21 mouse cellular contexts compared by ENCODE assay signal in the genomic region with DNA sequence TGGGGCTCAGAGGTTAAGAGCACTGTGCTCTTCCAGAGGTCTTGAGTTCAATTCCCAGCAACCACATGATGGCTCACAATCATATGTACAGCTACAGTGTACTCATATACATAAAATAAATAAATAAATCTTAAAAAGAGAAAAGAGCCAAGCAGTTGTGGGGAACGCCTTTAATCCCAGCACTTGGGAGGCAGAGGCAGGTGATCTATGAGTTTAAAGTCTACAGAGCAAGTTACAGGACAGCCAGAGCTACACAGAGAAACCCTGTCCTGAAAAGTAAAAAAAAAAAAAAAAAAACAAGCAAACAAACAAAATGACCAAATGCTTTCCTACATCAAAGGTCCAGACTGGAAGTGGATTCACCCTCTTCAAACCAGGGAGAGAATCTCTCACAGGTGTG. TPM values are rescaled to one million over a fixed set of nuclear protein-coding genes. Genes with fewer than 3 reads are reported as not detected.
DNase-seq lines count a peak whose midpoint lies in the region; ATAC-seq and TF ChIP-seq lines count a peak whose summit lies in the region.
"Had no signal": no experiment of that assay in that cellular context is flagged by ENCODE, and none has a peak within 500 bp of the region (broad histone marks: within the 10 kb centered on the region; RNA-seq: fewer than 3 reads in every experiment).

No protein-coding gene starts in this region.

- no peak for ATAC-seq in kidney, embryonic 14.5 days (ENCODE audit: low FRiP score, low TSS enrichment)
- ATAC-seq: activated CD4-positive, CD25-positive, alpha-beta regulatory T cell, adult 4 months; forebrain, embryonic 13.5 days; forebrain, embryonic 15.5 days; Patski had no signal

- no peaks in the 10 kb centered on the region for H3K36me3 ChIP-seq in kidney, embryonic 14.5 days (ENCODE audit: control insufficient read depth, insufficient read depth, low read length)
- no peaks in the 10 kb centered on the region for H3K36me3 ChIP-seq in CH12.LX (replicated peaks in 1 of 2; ENCODE audit: control insufficient read depth in 1 of 2, insufficient read depth in 1 of 2, low read length in 1 of 2)
- H3K36me3 ChIP-seq: embryonic facial prominence, embryonic 10.5 days; embryonic facial prominence, embryonic 12.5 days; forebrain, embryonic 15.5 days; G1E had no signal

- no peak overlapping the region for H3K9ac ChIP-seq in kidney, embryonic 14.5 days (ENCODE audit: low read depth, low read length)
- peak overlapping the region; percentile 18; the same call in 1 of the 2 replicates for H3K9ac ChIP-seq in CH12.LX (ENCODE audit: insufficient read depth, low read depth)
- H3K9ac ChIP-seq: embryonic facial prominence, embryonic 12.5 days; forebrain, embryonic 13.5 days; forebrain, embryonic 15.5 days had no signal

- no peak overlapping the region for H3K27ac ChIP-seq in kidney, embryonic 14.5 days (ENCODE audit: low read depth, low read length)
- no peak overlapping the region for H3K27ac ChIP-seq in CH12.LX (ENCODE audit: insufficient read depth, low read depth)
- H3K27ac ChIP-seq: embryonic facial prominence, embryonic 10.5 days; embryonic facial prominence, embryonic 12.5 days; forebrain, embryonic 13.5 days; forebrain, embryonic 15.5 days had no signal

- no peak for TF ChIP-seq EP300 in CH12.LX (IDR thresholded peaks at IDR 0.05; ENCODE audit: low read length)

- DNase-seq in kidney, adult 11 months, result peak; percentile 30
- DNase-seq in kidney, postnatal 10 days, result no peak
- DNase-seq in kidney, adult 9 months, result peak; percentile 66
- DNase-seq in CH12.LX (ENCODE audit: extremely low read depth), result no peak
- no peak for DNase-seq in urinary bladder, postnatal 25 days (ENCODE audit: low spot score)
- DNase-seq: adrenal gland, adult 8-10 months; adrenal gland, postnatal 14 days; adrenal gland, postnatal 36 days; cerebellum, adult 11-12 months; cerebellum, adult 2 months; cerebellum, adult 9-10 months; cerebellum, postnatal 10 days; cerebellum, postnatal 25 days had no signal

- no peak overlapping the region for H3K4me2 ChIP-seq in kidney, embryonic 14.5 days (replicated peaks; ENCODE audit: low read depth, low read length)
- H3K4me2 ChIP-seq in CH12.LX (ENCODE audit: insufficient read depth, low read depth, poor library complexity, severe bottlenecking), result peak overlapping the region; percentile 65
- H3K4me2 ChIP-seq: embryonic facial prominence, embryonic 12.5 days; forebrain, embryonic 13.5 days; forebrain, embryonic 15.5 days had no signal

- no peak for TF ChIP-seq CTCF in CH12.LX (conservative IDR thresholded peaks at IDR 0.05 in 1 of 2, IDR thresholded peaks at IDR 0.05 in 1 of 2; ENCODE audit: low read depth in 2 of 2, low read length in 2 of 2)

- WGBS in kidney, embryonic 14.5 days, result 88% methylated on average over 1 of the region's 1 CpGs

- H3K79me2 ChIP-seq in CH12.LX (replicated peaks; ENCODE audit: control insufficient read depth, extremely low read depth, insufficient read depth, poor library complexity, severe bottlenecking), result peaks cover 15% of the 10 kb centered on the region

- TF ChIP-seq POLR2A in CH12.LX (IDR thresholded peaks at IDR 0.05; ENCODE audit: low read depth, low read length), result no peak

- dilution Hi-C loops in CH12.LX (cut with MboI; ENCODE audit: extremely low pct_ligation_motif_present, extremely low pct_unique_long_range_greater_than_20kb, low sequenced_read_pairs), result no loop called here

- TF ChIP-seq RAD21 in CH12.LX (IDR thresholded peaks at IDR 0.05; ENCODE audit: low read depth, low read length), result no peak

- no peak overlapping the region for H3K4me3 ChIP-seq in kidney, embryonic 14.5 days (ENCODE audit: low read length)
- no peak overlapping the region for H3K4me3 ChIP-seq in CH12.LX (replicated peaks in 1 of 3; ENCODE audit: low read depth in 2 of 3, low read length in 2 of 3, poor library complexity in 1 of 3)
- H3K4me3 ChIP-seq: embryonic facial prominence, embryonic 10.5 days; embryonic facial prominence, embryonic 12.5 days; forebrain, embryonic 13.5 days; forebrain, embryonic 15.5 days had no signal

- H3K27me3 ChIP-seq in kidney, embryonic 14.5 days (ENCODE audit: control insufficient read depth, insufficient read depth, low read length), result no peaks in the 10 kb centered on the region
- no peaks in the 10 kb centered on the region for H3K27me3 ChIP-seq in CH12.LX (replicated peaks)
- H3K27me3 ChIP-seq: embryonic facial prominence, embryonic 12.5 days; forebrain, embryonic 13.5 days; forebrain, embryonic 15.5 days; Patski had no signal

- in situ Hi-C loops in CH12.LX (cut with MboI; ENCODE audit: low pct_ligation_motif_present, low pct_unique_long_range_greater_than_20kb, low sequenced_read_pairs), result no loop called here

- no peaks in the 10 kb centered on the region for H3K9me3 ChIP-seq in kidney, embryonic 14.5 days (ENCODE audit: control insufficient read depth, low read length)
- H3K9me3 ChIP-seq in CH12.LX (replicated peaks; ENCODE audit: low read length), result no peaks in the 10 kb centered on the region
- H3K9me3 ChIP-seq: embryonic facial prominence, embryonic 10.5 days; embryonic facial prominence, embryonic 12.5 days; forebrain, embryonic 13.5 days; forebrain, embryonic 15.5 days; G1E had no signal

- peaks cover 5% of the 10 kb centered on the region; the same call in 1 of the 2 replicates for H3K4me1 ChIP-seq in kidney, embryonic 14.5 days (ENCODE audit: control insufficient read depth, insufficient read depth, low read length)
- peaks cover 8 to 18% of the 10 kb centered on the region in 2 experiments for H3K4me1 ChIP-seq in CH12.LX (ENCODE audit: control insufficient read depth in 1 of 2, insufficient read depth in 2 of 2)

TF ChIP-seq in CH12.LX, 34 proteins besides CTCF, POLR2A, EP300 and RAD21:
- no peak for TF ChIP-seq KAT2A (IDR thresholded peaks at IDR 0.05; ENCODE audit: insufficient replicate concordance, low read length)
- TF ChIP-seq MAFK (IDR thresholded peaks at IDR 0.05; ENCODE audit: insufficient replicate concordance, low read length), result no peak
- TF ChIP-seq NELFE (IDR thresholded peaks at IDR 0.05; ENCODE audit: low read depth, low read length), result no peak
- no peak for TF ChIP-seq ELF1 (IDR thresholded peaks at IDR 0.05; ENCODE audit: low read depth, low read length)
- no peak for TF ChIP-seq IRF4 (IDR thresholded peaks at IDR 0.05; ENCODE audit: low read depth, low read length)
- no peak for TF ChIP-seq SMC3 (IDR thresholded peaks at IDR 0.05; ENCODE audit: low read depth, low read length)
- TF ChIP-seq ZMIZ1 (IDR thresholded peaks at IDR 0.05; ENCODE audit: low read depth, low read length), result no peak

RNA-seq across cellular contexts. Expression of a gene that starts 2.0 kb away (rescaled TPM):
- polyA plus RNA-seq in kidney, embryonic 14.5 days (2014; fragmentation: Nextera tagmentation; extraction: Ambion mirVana), result 33.4 and 62.8 TPM in 2 replicates
- 14.1 and 15.7 TPM in 2 replicates for total RNA-seq in CH12.LX (2012; rRNA removed)
- 30.1 and 36.7 TPM in 2 replicates for total RNA-seq in CH12.LX (2014; rRNA removed)
- polyA plus RNA-seq in CH12.LX (2012; ENCODE audit: insufficient read length, low read depth), result 23.7 and 25.8 TPM in 2 replicates

RNA-seq across cellular contexts. Expression of a gene that starts 55.0 kb away (rescaled TPM):
- polyA plus RNA-seq in kidney, embryonic 14.5 days (2014; fragmentation: Nextera tagmentation; extraction: Ambion mirVana), result 39.1 and 47.0 TPM in 2 replicates
- 29.8 and 37.4 TPM in 2 replicates for total RNA-seq in CH12.LX (2012; rRNA removed)
- 52.4 and 58.5 TPM in 2 replicates for total RNA-seq in CH12.LX (2014; rRNA removed)
- 34.0 and 35.3 TPM in 2 replicates for polyA plus RNA-seq in CH12.LX (2012; ENCODE audit: insufficient read length, low read depth)

Comparison
In these comparisons a context has a peak if more than half of its experiments do, and no peak if none do; other contexts are left out.
1. DNase-seq: peak in kidney, adult 11 months (single experiment) and kidney, adult 9 months (single experiment); none in kidney, postnatal 10 days (single experiment), CH12.LX (single experiment) and urinary bladder, postnatal 25 days (single experiment).